Mouse (Mus musculus): Measurements from ENCODE around the gene March2. TPM values are rescaled to one million over a fixed set of nuclear protein-coding genes. Genes with fewer than 3 reads are reported as not detected.
A peak's percentile ranks its signal among the peaks of the same experiment; 100 is the strongest.

March2 gene
- total RNA-seq, 2 experiments from 2014 or later: 115 to 126 TPM

DNA sequence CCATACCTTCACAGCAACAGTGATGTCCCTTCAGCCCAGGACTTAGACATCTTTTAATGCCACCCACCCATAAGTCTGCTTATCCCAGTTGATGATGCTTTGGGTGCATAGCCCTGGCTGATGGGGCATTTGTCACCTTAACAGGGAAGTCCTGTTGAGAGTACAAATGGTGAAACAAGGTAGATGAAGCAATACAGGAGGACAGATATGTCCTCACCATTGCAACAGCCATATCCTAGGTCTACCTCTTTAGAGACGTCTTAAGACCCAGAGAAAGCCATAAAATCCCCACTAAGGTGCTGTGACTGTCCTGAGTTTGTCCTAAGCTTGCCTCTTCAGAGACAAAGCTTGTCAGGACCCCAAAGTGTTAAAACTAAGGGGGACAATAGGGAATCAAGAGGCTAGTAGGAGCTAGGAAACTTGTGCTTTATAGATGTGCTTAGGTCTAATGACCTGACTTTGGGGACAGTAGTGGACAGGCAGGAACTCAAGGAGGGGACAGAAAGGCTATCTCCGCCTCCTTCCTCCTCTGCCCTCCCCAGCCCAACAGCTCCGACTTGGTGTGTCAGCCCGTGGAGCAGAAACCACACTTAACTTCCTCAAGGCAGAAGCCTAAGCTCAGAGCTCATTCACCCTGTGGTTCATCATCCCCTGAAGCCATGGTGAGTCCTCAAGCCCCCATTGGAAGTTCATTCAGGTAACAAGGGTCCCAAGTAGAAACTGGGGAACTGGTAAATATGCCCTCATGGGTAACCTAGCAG, 80.8 kb downstream of the March2 start, which contains the start of gene Pram1:
TSS of gene Pram1 (plus strand) at position 541 of the 761 bp plus-strand sequence.
- no peak for DNase-seq

DNA sequence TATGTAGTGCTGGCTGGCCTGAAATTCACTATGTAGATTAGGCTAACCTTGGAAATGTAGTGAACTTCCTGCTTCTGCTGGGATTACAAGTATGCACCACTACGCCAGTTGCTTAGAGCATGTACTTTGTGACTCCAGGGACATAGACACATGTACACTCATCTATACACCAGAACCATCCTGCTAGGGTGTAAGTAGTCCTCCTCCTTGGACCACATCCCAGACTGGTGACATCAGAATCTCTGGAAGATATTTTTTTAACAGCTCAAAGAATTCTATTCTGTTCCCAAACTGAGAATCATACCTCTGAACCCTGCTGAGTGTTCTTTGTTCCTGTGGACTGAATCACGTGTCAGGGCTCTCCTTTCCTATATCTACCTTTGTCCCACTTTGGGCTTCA, 81.4 kb downstream of the March2 start:
- DNase-seq: peak; percentile 26

Other genes with a start within 250 kb of the March2 start
- 10 to 100 TPM; 37.1 to 56.8 TPM for gene Adamts10, start 194.5 kb downstream of the March2 start, total RNA-seq (2021)
- gene Myo1f, start 163.0 kb downstream of the March2 start, total RNA-seq (2021): 1 to 10 TPM; 4.2 to 4.6 TPM
- gene Zfp414, start 89.6 kb downstream of the March2 start, total RNA-seq (2021): 10 to 100 TPM; 25.6 to 42.6 TPM
- gene Pram1, start 80.6 kb downstream of the March2 start, total RNA-seq (2021): 1 to 10 TPM; 1.2 to 1.4 TPM
- 100 to 1,000 TPM; 148 to 172 TPM for gene Hnrnpm, start 31.8 kb downstream of the March2 start, total RNA-seq (2021)
- 100 to 1,000 TPM; 213 to 245 TPM for gene Rab11b, start 41.9 kb upstream of the March2 start, total RNA-seq (2021)
- gene Angptl4, start 63.2 kb upstream of the March2 start, total RNA-seq (2021): 100 to 1,000 TPM; 156 to 168 TPM
- 100 to 1,000 TPM in 1 of 2 experiments, 10 to 100 TPM in 1; 85.3 to 108 TPM for gene Kank3, start 91.8 kb upstream of the March2 start, total RNA-seq (2021)
- gene Rps28, start 105.9 kb upstream of the March2 start, total RNA-seq (2021): 1,000 to 10,000 TPM; 1,671 to 1,675 TPM
- gene Ndufa7, start 105.9 kb upstream of the March2 start, total RNA-seq (2021): 100 to 1,000 TPM; 564 to 570 TPM
- 10 to 100 TPM; 29.6 to 39.4 TPM for gene Cd320, start 124.4 kb upstream of the March2 start, total RNA-seq (2021)
- gene Gm7029, start 155.2 kb upstream of the March2 start, total RNA-seq (2021): not detected
- gene Kifc1, start 172.0 kb upstream of the March2 start, total RNA-seq (2021): 10 to 100 TPM; 13.4 to 15.8 TPM
- gene Platr17, start 186.5 kb upstream of the March2 start, total RNA-seq (2021): not detected
- 10 to 100 TPM; 25.4 to 26.3 TPM for gene Daxx, start 190.7 kb upstream of the March2 start, total RNA-seq (2021)
- gene Tapbp, start 197.2 kb upstream of the March2 start, total RNA-seq (2021): 100 to 1,000 TPM; 131 to 150 TPM
- 10 to 100 TPM; 29.2 to 34.3 TPM for gene Zbtb22, start 197.2 kb upstream of the March2 start, total RNA-seq (2021)
- gene Rgl2, start 210.9 kb upstream of the March2 start, total RNA-seq (2021): 10 to 100 TPM; 57.1 to 76.3 TPM
- gene Pfdn6, start 221.7 kb upstream of the March2 start, total RNA-seq (2021): 10 to 100 TPM; 81.2 to 94.9 TPM
- gene Wdr46, start 222.0 kb upstream of the March2 start, total RNA-seq (2021): 10 to 100 TPM; 28.4 to 29.7 TPM
- 1 to 10 TPM; 4.8 to 5.8 TPM for gene B3galt4, start 232.8 kb upstream of the March2 start, total RNA-seq (2021)
- 10 to 100 TPM; 38.8 to 51.4 TPM for gene Vps52, start 237.1 kb upstream of the March2 start, total RNA-seq (2021)
- gene Rps18, start 237.3 kb upstream of the March2 start, total RNA-seq (2021): 100 to 1,000 TPM; 943 to 952 TPM

All from adrenal gland, postnatal 10 days (tissue).